Mouse (Mus musculus): Measurements from ENCODE around the gene Kcnab3.

Kcnab3 gene

DNA sequence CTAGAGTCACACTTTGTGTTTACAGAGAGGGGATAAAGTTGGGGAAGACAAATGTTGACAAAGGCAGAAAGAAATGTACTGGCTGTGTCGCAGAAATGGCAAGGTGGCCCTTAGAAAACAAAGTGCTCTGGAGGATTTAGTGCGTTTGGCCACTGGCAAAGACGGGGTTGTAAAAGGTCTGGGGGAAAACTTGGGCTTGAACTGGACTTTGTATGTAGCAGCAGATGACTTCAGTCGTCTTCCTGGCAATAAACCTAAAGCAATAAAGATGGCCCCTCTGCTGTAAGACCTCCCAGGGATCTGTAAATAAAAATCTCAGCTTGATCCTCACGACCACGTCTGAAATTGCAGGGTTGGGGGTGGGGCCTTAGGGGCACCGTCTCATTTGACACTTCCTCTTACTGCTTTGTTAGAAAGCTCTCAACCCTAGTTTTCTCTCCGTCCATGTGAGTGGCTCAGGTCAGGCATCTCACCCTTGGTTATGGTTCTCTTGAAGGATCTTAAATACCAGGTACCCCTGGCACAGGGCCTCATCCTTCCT is 6.7 kb downstream of the Kcnab3 start:
- no peak for DNase-seq

DNA sequence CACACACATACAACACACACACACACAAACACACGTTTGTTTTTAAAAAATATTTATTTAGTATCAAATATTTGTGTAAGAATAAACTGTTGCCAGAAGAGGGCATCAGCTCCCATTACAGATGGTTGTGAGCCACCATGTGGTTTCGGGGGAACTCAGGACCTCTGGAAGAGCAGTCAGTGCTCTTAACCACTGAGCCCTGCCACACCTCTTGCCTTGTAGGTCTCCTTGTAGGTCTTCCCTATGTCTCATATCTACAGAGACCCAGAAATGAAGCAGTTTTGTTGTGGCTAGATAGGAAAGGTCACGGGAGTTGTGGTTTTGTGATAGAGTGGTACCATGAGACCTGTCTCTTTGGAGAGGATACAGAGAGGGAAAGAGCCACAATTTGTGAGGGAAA is 7.9 kb downstream of the Kcnab3 start:
- DNase-seq, result no peak

DNA sequence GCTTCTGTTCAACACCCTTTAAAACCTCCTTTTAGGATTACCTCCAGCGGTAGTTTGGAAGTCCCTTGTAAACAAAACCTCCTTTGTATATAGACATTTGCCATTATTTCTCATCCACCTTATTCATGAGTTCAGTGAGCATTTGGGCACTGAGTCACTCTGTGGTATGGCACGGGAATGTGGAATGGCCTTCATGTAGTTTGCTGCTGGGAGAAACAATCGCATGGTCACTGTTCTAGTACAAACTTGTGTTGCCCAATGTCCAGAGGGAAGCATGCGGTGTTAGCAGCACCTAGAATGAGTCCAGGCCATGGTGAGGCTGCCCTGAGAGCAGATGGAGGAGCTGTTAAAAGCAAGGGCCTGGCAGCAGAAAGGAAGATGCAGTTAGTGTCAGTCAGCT is 8.7 kb downstream of the Kcnab3 start:
- DNase-seq, result no peak

DNA sequence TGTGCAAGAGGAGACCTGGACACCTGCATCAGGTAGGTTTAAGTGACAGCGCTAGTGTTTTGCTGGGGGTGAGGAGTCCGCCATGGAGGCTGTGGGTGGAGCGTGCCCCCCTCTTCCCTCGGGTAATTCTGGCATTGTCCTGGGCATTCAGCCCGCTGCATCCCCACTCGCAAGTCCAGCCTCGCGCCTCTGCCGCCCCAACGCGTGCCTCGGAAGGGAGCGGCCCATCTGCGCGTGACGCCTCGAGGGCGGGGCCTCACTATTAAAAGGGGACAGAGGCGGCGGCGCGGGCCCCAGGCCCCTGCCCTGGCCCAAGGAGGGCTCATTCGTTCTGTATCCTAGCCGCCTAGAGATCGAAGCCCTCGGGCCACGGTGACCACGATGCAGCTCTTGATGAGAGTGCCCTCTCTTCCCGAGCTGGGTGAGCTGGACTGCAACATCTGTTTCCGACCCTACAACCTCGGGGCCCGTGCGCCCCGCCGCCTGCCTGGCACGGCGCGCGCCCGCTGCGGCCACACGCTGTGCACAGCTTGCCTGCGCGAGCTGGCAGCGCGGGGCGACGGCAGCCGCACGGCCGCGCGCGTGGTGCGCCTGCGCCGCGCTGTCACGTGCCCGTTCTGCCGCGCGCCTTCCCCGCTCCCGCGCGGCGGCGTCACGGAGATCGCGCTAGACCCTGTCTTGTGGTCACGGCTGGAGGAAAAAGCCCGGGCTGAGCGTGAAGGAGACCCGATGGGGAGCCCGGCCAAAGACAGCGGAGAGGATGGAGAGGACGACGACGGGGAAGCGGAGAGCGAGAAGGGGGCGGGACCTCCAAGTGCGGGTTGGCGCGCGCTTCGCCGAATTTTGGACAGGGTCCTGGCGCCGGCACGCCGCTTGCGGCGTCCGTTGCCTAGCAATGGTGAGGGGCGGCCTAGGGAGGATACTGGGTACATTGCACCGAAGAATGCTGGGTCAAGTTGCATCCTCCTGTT is 14.4 kb downstream of the Kcnab3 start, which contains the start of gene Rnf227:
Rnf227 (plus strand) TSS at position 301 of the 971 bp plus-strand sequence.
- DNase-seq, result peak; percentile 77

DNA sequence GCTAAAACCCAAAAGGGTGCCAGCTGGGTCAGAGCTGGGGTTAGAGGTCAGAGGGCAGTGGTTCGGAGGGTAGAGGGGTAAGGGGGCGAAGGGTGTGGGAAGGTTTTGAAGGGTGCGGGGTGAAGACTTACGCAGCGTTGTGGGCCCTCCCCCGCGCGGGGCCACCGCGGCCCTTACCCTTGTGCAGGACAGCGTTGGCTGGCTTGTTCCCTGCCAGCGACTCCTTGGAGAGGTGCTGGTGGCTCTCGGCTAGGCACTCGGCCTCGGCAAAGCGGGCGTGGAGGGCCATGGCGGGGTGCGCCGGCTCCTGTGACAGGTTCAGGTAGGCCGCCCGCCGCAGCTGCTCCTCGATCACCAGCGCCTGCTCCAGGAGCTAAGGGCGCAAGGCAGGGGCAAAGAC is 20.4 kb downstream of the Kcnab3 start:
- DNase-seq, result no peak

DNA sequence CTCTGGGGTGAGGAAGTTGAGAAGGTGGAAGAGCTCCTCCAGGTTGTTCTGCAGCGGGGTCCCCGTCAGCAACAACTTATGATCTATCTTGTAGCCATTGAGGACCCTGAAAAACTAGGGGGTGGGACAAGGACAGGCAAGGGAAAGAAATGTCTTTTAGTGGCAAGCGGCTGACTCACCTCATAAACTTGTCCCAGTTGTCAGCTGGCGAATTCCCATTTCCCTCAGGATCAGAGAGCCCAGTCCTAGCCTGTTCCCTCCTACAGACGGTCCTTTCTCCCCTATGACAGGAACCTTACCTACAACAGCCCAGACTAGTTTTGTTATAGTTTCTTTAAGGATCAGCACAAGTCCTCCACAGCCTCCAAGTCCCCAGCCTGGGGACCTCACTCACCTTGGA is 30.5 kb downstream of the Kcnab3 start:
- DNase-seq, result no peak

DNA sequence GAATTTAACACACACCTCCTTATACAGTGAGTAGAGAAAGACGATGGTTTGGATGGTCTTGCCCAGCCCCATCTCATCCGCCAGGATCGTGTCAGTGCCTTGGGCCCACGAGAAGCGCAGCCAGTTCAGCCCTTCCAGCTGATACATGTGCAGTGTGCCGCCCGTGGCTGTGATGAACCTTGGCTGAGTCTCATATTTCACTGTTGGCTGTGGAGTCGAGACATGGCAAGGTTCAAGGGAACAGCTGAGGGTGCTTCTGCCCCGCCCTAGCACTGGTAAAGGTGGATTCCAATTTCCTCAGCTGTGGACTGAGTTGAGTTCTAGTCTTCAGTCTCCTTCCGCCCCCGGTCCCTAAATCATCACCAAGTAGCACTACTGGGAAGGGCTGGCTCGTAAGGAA is 31.6 kb downstream of the Kcnab3 start:
- DNase-seq, result no peak

DNA sequence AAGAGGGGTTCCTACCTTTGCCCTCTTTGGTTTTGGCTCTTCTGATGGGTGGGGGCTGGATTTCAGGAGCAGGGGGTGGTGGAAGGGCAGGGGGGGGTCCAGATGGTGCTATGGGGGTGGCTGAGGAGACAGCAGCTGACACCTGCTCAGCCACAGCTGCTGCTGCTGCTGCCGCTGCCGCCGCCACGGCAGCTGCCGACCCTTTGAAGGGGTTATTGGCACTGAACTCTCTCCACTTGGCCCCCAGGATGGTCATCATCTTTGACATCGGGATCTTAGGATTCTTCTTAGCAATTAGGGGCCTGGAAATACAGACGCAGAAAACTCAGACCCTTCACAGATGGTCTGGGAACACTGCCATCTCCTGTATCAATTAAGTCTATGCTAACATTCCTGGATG is 36.0 kb downstream of the Kcnab3 start:
- no peak for DNase-seq

DNA sequence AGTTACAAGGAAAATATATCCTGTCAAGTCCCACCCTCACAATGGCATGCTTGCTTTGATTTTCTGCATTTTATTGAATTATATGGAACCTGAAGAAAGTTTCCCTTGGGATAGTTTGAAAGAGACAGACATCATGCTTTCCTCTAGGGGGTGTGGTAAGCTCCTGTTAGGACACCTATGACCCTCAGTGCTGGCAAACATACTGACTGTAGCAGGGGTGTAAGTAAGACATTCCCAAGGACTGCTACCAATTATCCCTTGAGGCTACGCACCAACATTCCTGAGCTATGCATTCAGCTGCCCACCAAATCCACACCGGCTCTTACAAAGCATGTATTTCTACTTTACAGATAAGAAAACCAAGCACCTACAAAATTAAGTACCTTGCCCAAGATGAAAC is 36.4 kb downstream of the Kcnab3 start:
- DNase-seq, result no peak

DNA sequence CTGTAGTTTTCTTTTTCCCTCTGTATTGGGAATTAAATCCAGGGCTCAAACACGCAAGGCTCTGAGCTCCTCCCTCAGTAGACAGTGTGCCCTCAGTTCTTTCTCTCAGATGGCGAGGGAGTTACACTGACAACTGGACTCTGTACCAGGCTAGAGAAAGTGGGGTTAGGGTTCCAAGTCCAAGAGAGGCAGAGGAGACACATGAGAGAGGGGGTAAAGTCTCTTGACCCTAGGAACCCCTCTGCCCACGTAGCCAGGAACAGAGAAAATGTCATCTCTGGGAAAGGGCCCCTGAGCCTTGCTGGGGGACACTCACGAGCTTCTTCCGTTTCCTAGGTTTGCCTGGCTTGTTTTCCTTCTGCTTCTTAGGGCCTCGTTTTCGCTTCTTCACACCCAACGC is 38.3 kb downstream of the Kcnab3 start:
- no peak for DNase-seq

DNA sequence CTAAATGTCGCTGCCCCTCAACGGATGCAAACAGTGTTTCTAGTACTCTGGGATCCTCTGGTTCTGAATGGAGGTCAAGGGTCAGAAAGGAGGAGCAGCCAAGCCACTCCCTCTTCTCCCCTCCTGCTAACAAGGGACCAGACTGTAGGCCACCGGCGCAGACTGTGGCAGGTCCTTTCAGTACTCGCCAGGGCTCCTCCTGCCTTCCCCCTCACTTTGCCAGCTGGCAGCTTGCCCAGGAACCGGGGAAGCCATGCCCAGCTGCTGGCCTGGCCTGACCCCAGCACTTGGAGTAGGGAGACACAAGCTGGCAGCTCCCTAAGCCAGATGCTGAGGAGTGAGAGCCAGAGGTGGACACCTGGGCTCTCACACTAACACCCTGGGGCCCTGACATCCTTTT is 38.9 kb downstream of the Kcnab3 start:
- DNase-seq, result peak; percentile 93

DNA sequence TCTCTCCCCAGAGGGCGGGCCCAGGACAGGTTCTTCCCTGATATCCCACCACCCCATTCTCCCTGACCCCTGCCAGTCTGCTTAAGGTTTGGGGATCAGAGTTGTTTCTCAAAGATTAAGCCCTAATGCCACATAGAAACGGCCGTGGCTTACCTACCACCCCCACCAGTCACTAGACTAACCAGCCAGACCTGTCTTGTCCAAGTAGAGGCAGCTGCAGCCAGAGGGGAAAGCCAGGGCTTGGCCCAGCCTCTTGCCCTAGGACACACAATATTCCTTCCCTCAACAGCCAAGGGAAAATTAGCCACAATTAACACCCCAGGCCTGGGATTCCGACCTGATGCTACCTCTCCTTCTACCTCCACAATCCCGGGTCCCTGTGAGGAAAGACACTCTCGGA is 39.7 kb downstream of the Kcnab3 start:
- no peak for DNase-seq

DNA sequence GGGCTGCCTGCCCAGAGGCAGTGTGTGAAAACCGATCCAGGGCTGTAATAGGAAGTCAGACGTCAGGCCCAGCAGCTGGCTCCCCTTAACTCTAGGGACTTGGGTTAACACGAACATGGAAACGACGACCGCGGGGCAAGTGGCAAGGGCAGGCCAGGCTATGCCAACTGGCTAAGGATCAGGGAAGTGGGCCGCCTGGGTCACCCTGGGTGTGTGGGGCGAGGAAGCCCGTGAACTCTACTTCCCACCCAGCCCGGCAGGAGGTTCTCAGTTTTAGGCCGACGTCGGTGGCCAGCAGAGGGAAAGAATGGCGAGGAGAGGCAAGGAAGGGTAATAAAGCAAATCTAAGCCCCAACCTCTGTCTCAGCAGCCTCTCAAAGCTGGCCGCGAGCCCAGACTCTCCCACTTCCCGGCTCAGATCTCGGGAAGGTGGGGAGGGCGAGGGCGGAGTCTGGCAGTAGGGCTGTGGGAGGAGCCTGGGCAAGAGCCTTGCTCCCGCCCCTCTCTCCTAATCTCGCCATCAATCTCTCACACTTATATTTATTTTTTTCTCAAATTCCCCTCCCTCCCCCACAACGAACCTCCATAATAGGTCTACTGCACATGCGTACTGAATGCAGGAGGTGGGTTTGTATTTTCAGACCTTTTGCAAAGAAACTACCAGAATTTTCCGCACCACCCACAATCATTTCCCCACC is 40.2 kb downstream of the Kcnab3 start:
- DNase-seq, result peak; percentile 85

DNA sequence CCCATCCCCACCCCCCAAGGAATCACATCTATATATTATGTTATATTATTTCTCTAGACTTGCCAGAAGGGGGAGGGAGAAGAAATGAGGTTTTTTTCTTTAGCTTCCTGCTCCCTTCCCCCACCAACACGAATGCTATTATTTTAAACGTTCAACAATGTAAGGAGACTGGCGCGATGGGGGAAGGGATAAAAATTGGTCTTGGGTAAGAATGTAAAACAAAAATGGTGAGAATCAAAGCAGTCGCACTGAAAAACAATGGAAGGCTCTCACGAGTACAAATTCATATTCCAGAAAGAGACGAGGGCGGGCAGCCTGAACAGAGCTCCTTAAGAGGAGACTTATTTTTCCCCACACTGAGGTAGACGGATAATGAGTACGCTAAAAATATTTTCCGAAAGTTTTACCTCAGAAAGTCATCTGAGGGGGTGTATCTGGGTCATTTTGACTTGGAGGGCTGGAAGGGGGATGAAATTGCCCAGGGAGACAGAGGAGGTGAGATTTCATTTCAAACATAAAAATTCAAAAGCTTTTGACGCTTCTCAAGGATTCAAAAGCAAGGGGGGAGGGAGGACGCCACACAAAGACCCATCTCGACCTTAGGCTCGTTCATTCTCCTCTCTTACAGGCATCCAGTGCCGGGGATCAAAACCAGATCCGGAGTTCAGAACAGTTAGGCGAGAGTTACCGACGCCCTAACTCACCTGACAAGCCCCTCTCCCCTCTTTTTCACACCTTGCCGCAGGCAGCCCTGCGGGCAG is 41.0 kb downstream of the Kcnab3 start:
- no peak for DNase-seq

DNA sequence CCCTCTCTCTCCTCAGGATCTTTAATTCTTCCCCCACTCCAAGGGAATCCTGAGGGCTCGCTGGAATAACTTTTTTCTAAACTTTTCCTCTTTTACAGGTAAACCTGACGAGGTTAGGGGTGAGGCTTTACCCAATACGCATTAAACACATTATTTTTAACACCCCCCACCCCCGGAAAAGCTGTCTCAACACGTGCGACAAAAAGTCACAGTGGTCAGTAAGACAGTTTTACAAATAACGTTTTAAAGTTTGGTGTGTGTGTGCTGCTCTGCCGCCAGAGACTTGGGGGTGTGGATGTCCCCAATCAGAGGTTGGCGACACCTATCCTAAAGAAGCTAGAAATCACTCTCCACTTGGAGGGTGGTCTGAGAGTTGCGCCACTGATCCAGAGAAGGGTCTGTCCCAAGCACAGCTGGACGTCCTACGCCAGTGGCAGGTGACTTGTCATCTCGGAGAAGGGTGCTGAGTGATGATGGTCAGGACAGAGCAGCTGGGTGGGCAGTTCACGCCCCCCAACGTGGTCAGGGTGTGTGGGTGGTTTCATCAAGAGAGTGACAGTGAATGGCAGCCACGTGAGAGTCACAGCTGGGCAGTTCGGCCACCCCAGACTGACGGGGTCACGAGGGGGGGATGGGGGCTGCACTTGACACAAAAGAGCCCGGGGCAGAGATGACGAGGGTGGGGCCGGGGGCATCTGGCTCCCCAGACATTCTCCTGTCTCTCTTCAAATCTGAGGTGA is 41.7 kb downstream of the Kcnab3 start:
- DNase-seq, result peak; percentile 75

DNA sequence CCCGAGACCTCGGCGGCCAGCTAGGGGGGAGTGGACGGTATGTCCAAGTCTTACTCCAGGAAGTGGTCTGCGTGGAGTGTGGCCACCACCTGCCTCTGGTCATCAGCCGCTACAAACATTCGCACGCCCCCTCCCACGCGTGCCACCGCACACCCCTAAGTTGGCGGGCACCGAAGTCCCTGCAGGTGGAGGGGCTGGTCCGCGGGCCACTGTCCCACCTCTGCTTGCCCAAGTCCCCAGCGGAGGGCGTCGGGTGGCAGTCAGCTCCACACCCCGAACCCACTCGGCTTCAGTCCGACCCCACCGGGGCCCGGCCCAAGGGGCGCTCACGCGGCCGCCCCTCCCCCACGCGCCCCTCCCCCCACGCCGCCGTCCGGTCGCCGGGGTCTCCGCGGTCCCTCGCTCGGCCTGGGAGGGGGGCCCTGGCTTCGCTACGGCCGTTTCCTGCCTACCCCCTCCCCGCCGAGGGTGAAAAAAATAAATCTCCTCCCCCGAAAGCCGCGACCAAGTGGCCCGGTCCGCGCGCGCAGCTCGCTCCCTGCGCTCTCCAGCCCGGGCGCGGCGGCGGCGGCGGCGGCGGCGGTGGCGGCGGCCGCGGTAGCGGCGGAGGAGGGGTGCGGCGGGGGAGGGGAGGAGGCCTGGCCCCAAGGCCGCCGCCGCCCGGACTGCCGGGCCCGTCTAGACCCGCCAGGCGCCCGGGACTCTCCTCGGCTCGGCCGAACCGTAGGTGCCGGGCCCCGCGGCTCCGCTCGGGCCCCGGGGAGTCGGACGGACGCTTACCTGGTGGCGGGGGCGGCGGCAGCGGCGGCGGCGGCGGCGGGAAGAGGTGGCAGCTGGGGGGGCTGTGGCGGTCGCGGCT is 42.5 kb downstream of the Kcnab3 start:
- peak; percentile 44 for DNase-seq

DNA sequence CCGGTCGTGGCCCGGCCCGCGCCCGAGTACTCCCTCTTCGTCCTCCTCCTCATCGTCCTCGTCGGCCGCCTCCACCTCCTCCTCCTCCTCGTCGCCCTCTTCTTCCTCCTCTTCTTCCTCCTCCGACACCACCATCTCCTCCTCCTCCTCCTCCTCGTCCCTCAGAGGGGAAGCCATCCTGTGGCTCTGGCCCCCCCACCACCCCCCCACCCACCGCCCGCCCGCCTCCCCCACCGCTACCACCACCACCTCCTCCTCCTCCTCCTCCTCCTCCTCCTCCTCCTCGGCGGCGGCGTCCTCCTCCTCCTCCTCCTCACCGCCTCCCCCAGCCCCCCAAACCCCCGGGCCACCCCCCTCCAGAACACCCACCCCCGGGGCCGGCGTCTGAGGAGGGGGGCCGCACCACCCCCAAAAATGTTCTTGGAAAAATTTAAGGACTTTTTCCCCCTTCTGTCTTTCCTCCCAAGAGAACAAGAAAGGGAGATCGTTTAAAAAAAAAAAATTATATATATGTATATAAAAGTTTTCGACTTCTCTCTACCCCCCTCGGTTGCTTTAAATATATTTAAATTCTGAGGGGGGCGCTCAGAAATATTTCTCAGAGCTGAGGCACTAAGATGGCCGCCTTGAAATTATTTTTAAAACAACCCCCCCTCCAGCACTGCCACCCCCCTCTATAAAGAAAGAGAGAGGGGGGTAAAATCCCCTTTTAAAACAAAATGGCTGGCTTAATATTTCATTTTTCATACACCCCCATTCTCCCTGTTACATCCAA is 43.3 kb downstream of the Kcnab3 start, which contains the start of gene Chd3:
Chd3 (minus strand) TSS at position 192 of the 775 bp plus-strand sequence.
- no peak for DNase-seq

DNA sequence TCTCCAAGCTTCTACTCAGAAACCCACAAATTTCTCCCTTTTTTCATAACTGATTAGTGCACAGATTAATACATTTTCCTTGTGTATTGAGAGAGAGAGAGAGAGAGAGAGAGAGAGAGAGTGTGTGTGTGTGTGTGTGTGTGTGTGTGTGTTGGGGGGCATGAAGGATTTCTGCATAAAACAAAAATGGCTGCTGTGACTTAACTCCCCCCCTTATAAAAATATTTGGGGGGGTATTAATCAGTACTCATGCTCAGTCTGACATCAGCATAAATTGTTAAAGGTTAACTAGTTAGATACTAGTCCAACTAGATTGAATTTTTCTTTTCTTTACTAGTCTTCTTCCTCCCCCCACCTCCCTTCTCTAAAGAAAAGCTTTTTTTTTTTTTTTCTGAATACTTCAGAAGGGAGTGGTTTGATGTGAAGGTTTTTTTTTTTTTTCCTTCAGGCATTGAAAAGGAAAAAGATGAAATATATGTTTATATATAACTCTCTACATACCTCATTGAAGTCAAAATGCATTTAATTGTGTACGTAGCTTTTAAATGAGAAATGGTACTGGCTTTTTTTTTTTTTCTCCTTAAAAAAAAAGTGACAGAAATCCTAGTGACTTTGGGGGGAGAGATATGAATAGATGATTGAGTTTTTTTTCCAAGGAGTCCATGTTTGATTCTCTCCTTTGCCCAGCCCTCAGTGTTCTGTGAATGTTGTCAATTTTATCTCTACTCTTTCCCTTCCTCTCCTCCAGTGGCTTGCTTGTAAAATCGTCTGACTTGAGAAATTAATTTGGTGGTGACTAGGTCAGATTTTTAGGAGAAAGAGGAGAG is 44.1 kb downstream of the Kcnab3 start:
- DNase-seq, result no peak

DNA sequence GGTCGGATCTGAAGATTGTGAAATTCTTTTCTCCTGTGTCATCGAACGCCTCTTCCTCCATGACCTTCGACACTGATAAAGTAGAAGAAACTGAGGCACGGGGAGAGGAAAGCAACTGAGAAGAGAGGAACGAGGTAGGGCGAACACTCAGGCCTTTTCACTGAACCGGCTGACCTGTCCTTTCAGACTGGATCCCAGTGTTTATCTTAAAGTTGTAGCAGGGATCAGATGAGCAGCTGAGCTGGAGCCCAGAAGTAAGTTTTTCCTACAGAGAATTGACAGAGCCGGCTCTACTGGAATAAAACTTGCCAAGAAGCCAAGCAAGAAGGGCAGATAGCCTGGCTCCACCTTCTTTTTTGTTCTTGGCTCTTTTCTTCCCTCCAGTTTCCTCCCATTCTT is 44.8 kb downstream of the Kcnab3 start:
- no peak for DNase-seq

Data from cerebellum, adult 11-12 months (tissue).